Mouse (Mus musculus): ENCODE data around the gene Nos3. TPM values are rescaled to one million over a fixed set of nuclear protein-coding genes. Genes with fewer than 3 reads are reported as not detected.

Gene Nos3
- polyA plus RNA-seq, 1 experiment from 2014 or later, result 7.0 TPM

DNA sequence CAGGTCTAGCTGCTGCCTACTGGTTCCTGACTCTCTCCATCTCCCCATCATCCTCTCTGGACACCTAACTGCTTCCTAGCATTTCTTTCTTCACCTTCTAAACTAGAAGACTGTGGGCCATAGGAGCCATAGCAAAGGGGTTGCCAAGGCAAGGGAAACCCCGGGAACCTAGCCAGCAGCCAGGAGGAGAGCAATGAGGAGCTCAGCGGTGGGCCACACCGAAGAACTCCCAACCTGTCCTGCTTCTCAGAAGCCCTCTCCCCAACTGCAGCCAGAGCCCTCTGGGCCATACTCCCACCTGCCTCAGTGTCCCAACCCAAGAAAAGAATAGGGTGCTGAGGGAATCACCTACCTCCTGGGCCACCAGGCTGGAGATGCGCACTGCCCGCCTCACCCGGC lies 35.8 kb upstream of the Nos3 start:
- no peak for DNase-seq
- H3K4me3 ChIP-seq (replicated peaks; ENCODE audit: low read depth, low read length), result no peak overlapping the region
- peak overlapping the region; percentile 52 for H3K4me2 ChIP-seq (ENCODE audit: low read length)
- H3K4me1 ChIP-seq (ENCODE audit: control insufficient read depth, insufficient read depth, low read length), result peaks cover 22% of the 10 kb centered on the region
- ATAC-seq (ENCODE audit: low FRiP score, low TSS enrichment), result no peak
- H3K27me3 ChIP-seq (ENCODE audit: control insufficient read depth, insufficient read depth, low read length), result no peaks in the 10 kb centered on the region
- H3K9ac ChIP-seq (replicated peaks; ENCODE audit: low read length), result peak overlapping the region; percentile 44
- H3K9me3 ChIP-seq (ENCODE audit: control insufficient read depth, low read length), result no peaks in the 10 kb centered on the region
- WGBS, result 66% methylated on average over 6 of the region's 6 CpGs
- H3K36me3 ChIP-seq (ENCODE audit: control insufficient read depth, insufficient read depth, low read length), result peaks cover 54% of the 10 kb centered on the region
- H3K27ac ChIP-seq (replicated peaks; ENCODE audit: low read depth, low read length), result peak overlapping the region; percentile 75

DNA sequence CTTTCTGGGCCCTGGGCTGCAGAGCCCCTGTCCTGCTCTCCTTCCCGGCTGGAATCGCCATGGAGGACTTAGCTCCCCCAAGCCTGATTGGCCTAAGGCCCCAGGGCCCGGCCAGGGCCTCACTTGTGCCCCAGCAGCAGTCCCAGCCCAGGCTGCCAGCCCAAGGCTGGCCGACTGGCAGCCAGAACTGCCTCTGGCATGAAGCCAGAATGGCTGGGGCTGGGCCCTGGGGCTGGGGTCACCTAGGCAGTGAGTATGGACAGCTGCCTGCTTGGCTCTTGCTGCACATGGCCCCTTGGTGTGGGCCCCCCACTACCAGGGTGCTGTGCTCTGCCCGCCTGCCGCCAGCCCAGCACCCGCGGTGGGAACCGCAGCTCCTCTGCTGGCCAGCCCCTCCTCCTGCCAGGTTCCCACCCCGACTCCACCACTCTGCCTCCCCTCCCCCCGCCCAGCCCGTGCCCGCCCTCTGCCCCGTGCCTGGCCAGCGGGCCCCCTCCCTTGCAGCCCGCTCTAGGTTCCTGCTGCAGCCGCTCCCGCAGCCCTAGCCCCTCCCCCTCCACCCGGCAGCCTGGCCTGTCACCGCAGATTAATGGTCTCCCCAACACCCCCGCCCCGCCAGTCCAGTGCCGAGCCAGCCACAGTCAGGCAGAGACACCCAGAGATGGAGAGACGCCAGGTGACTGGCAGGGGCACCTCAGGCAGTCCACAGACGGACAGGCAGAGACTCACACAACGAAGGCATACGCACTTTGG lies 35.2 kb upstream of the Nos3 start:
- Histone ChIP-seq H3K4me3 (replicated peaks; ENCODE audit: low read depth, low read length) (0 out of 2 replicates have a peak overlapping the region, but pooled peaks have one; percentile 2), H3K9ac (replicated peaks; ENCODE audit: low read length) (peak overlapping the region; percentile 44), H3K36me3 (ENCODE audit: control insufficient read depth, insufficient read depth, low read length) (peaks cover 48% of the 10 kb centered on the region), H3K27ac (replicated peaks; ENCODE audit: low read depth, low read length) (peak overlapping the region; percentile 75), H3K4me1 (ENCODE audit: control insufficient read depth, insufficient read depth, low read length) (peaks cover 22% of the 10 kb centered on the region), H3K9me3 (ENCODE audit: control insufficient read depth, low read length) (no peaks in the 10 kb centered on the region), H3K4me2 (ENCODE audit: low read length) (peak overlapping the region; percentile 52), H3K27me3 (ENCODE audit: control insufficient read depth, insufficient read depth, low read length) (no peaks in the 10 kb centered on the region)
- ATAC-seq (ENCODE audit: low FRiP score, low TSS enrichment), result peak; percentile 80
- 5% methylated on average over 26 of the region's 27 CpGs for WGBS
- peak; percentile 73 for DNase-seq

- Histone ChIP-seq H3K27ac (replicated peaks; ENCODE audit: low read depth, low read length) (peak overlapping the region; percentile 75), H3K9ac (replicated peaks; ENCODE audit: low read length) (peak overlapping the region; percentile 44), H3K4me3 (replicated peaks; ENCODE audit: low read depth, low read length) (no peak overlapping the region), H3K4me2 (ENCODE audit: low read length) (peak overlapping the region; percentile 52), H3K4me1 (ENCODE audit: control insufficient read depth, insufficient read depth, low read length) (peaks cover 22% of the 10 kb centered on the region), H3K9me3 (ENCODE audit: control insufficient read depth, low read length) (no peaks in the 10 kb centered on the region), H3K36me3 (ENCODE audit: control insufficient read depth, insufficient read depth, low read length) (peaks cover 43% of the 10 kb centered on the region), H3K27me3 (ENCODE audit: control insufficient read depth, insufficient read depth, low read length) (no peaks in the 10 kb centered on the region)
- DNase-seq (no peak), ATAC-seq (ENCODE audit: low FRiP score, low TSS enrichment) (0 out of 2 replicates have a peak, but pooled peaks have one; percentile 18)
- WGBS, result 38% methylated on average over 5 of the region's 5 CpGs
These were observed 34.7 kb upstream of the Nos3 start for GRCm38 (mm10) chr5:24329965-24330298.

GRCm38 (mm10) chr5:24332401-24332800 lies 32.2 kb upstream of the Nos3 start:
- Histone ChIP-seq H3K4me3 (replicated peaks; ENCODE audit: low read depth, low read length) (no peak overlapping the region), H3K27me3 (ENCODE audit: control insufficient read depth, insufficient read depth, low read length) (no peaks in the 10 kb centered on the region), H3K9ac (replicated peaks; ENCODE audit: low read length) (no peak overlapping the region; the same call in 1 of the 2 replicates), H3K4me2 (ENCODE audit: low read length) (no peak overlapping the region), H3K36me3 (ENCODE audit: control insufficient read depth, insufficient read depth, low read length) (peaks cover 28% of the 10 kb centered on the region), H3K27ac (replicated peaks; ENCODE audit: low read depth, low read length) (no peak overlapping the region), H3K4me1 (ENCODE audit: control insufficient read depth, insufficient read depth, low read length) (peaks cover 28% of the 10 kb centered on the region), H3K9me3 (ENCODE audit: control insufficient read depth, low read length) (no peaks in the 10 kb centered on the region)
- DNase-seq (no peak), ATAC-seq (ENCODE audit: low FRiP score, low TSS enrichment) (no peak)
- WGBS, result 82% methylated on average over 4 of the region's 4 CpGs

- WGBS, result 50% methylated on average over 3 of the region's 3 CpGs
- DNase-seq, result no peak
- Histone ChIP-seq H3K27ac (replicated peaks; ENCODE audit: low read depth, low read length) (no peak overlapping the region), H3K36me3 (ENCODE audit: control insufficient read depth, insufficient read depth, low read length) (peaks cover 34% of the 10 kb centered on the region), H3K4me3 (replicated peaks; ENCODE audit: low read depth, low read length) (no peak overlapping the region), H3K4me2 (ENCODE audit: low read length) (no peak overlapping the region), H3K4me1 (ENCODE audit: control insufficient read depth, insufficient read depth, low read length) (peaks cover 13% of the 10 kb centered on the region), H3K9me3 (ENCODE audit: control insufficient read depth, low read length) (no peaks in the 10 kb centered on the region), H3K9ac (replicated peaks; ENCODE audit: low read length) (no peak overlapping the region), H3K27me3 (ENCODE audit: control insufficient read depth, insufficient read depth, low read length) (no peaks in the 10 kb centered on the region)
- no peak for ATAC-seq (ENCODE audit: low FRiP score, low TSS enrichment)
These were observed 29.9 kb upstream of the Nos3 start for GRCm38 (mm10) chr5:24334749-24335148.

- Histone ChIP-seq H3K9ac (replicated peaks; ENCODE audit: low read length) (no peak overlapping the region; the same call in 1 of the 2 replicates), H3K36me3 (ENCODE audit: control insufficient read depth, insufficient read depth, low read length) (peaks cover 35% of the 10 kb centered on the region), H3K27me3 (ENCODE audit: control insufficient read depth, insufficient read depth, low read length) (no peaks in the 10 kb centered on the region), H3K9me3 (ENCODE audit: control insufficient read depth, low read length) (no peaks in the 10 kb centered on the region), H3K4me3 (replicated peaks; ENCODE audit: low read depth, low read length) (no peak overlapping the region), H3K4me1 (ENCODE audit: control insufficient read depth, insufficient read depth, low read length) (peaks cover 10% of the 10 kb centered on the region), H3K27ac (replicated peaks; ENCODE audit: low read depth, low read length) (no peak overlapping the region; the same call in 1 of the 2 replicates), H3K4me2 (ENCODE audit: low read length) (no peak overlapping the region)
- ATAC-seq (ENCODE audit: low FRiP score, low TSS enrichment) (peak; percentile 81), DNase-seq (peak; percentile 79)
- 9% methylated on average over 3 of the region's 3 CpGs for WGBS
These were observed 28.6 kb upstream of the Nos3 start for GRCm38 (mm10) chr5:24335888-24336511.

DNA sequence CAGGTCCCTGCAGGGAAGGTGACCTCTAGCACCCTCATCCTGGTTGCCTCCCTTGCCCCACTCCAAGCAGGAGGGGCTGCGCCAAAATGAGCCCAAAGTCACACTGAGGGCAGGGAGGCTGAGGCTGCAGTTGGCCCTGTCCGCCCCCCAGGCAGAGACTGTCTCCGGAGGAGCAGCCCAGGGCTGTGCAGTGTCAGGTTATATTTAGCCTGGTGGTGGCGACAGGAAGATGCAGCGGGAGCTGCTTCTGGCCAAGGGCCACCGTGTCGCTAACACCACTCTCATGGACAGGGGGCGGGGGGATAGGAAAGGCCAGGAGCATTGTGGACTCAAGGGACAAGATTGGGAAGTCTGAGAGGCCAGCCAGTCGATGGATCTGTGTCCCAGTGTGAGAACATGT lies 27.2 kb upstream of the Nos3 start:
- H3K9me3 ChIP-seq (ENCODE audit: control insufficient read depth, low read length), result no peaks in the 10 kb centered on the region
- no peak overlapping the region for H3K4me2 ChIP-seq (ENCODE audit: low read length)
- H3K9ac ChIP-seq (replicated peaks; ENCODE audit: low read length), result no peak overlapping the region
- no peak for DNase-seq
- WGBS, result 35% methylated on average over 9 of the region's 9 CpGs
- H3K27ac ChIP-seq (replicated peaks; ENCODE audit: low read depth, low read length), result no peak overlapping the region
- peaks cover 22% of the 10 kb centered on the region for H3K36me3 ChIP-seq (ENCODE audit: control insufficient read depth, insufficient read depth, low read length)
- ATAC-seq (ENCODE audit: low FRiP score, low TSS enrichment), result no peak
- H3K4me1 ChIP-seq (ENCODE audit: control insufficient read depth, insufficient read depth, low read length), result peaks cover 17% of the 10 kb centered on the region
- no peak overlapping the region for H3K4me3 ChIP-seq (replicated peaks; ENCODE audit: low read depth, low read length)
- no peaks in the 10 kb centered on the region for H3K27me3 ChIP-seq (ENCODE audit: control insufficient read depth, insufficient read depth, low read length)

DNA sequence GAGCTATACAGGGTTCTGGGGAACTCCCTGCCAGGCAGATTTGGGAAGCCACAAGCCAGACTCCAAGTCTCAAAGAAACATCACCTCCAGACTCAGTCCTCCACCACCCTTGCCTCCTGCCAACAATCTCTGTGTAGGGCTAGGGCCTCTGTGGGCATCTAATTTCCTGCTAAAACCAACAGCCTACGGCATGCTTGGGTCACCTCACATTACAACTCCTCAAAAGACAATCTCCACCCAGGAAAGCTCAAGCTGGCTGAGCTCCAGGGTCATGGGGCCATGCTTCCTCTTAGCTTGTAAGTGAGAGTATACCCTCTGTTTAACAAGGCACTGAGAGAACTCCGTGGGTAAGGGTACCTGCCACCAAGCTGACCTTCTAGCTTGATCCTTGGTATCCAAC lies 26.8 kb upstream of the Nos3 start:
- H3K9ac ChIP-seq (replicated peaks; ENCODE audit: low read length), result no peak overlapping the region
- H3K4me2 ChIP-seq (ENCODE audit: low read length), result no peak overlapping the region
- 76% methylated on average over 2 of the region's 2 CpGs for WGBS
- H3K36me3 ChIP-seq (ENCODE audit: control insufficient read depth, insufficient read depth, low read length), result peaks cover 18% of the 10 kb centered on the region
- H3K27me3 ChIP-seq (ENCODE audit: control insufficient read depth, insufficient read depth, low read length), result no peaks in the 10 kb centered on the region
- no peak overlapping the region for H3K4me3 ChIP-seq (replicated peaks; ENCODE audit: low read depth, low read length)
- ATAC-seq (ENCODE audit: low FRiP score, low TSS enrichment), result no peak
- H3K9me3 ChIP-seq (ENCODE audit: control insufficient read depth, low read length), result no peaks in the 10 kb centered on the region
- no peak overlapping the region for H3K27ac ChIP-seq (replicated peaks; ENCODE audit: low read depth, low read length)
- peaks cover 20% of the 10 kb centered on the region for H3K4me1 ChIP-seq (ENCODE audit: control insufficient read depth, insufficient read depth, low read length)
- DNase-seq, result no peak
